Mouse (Mus musculus): ENCODE measurements around the gene Scg3. TPM values are rescaled to one million over a fixed set of nuclear protein-coding genes. Genes with fewer than 3 reads are reported as not detected.

The Scg3 gene
- polyA plus RNA-seq, 1 experiment = 1.2 TPM

DNA sequence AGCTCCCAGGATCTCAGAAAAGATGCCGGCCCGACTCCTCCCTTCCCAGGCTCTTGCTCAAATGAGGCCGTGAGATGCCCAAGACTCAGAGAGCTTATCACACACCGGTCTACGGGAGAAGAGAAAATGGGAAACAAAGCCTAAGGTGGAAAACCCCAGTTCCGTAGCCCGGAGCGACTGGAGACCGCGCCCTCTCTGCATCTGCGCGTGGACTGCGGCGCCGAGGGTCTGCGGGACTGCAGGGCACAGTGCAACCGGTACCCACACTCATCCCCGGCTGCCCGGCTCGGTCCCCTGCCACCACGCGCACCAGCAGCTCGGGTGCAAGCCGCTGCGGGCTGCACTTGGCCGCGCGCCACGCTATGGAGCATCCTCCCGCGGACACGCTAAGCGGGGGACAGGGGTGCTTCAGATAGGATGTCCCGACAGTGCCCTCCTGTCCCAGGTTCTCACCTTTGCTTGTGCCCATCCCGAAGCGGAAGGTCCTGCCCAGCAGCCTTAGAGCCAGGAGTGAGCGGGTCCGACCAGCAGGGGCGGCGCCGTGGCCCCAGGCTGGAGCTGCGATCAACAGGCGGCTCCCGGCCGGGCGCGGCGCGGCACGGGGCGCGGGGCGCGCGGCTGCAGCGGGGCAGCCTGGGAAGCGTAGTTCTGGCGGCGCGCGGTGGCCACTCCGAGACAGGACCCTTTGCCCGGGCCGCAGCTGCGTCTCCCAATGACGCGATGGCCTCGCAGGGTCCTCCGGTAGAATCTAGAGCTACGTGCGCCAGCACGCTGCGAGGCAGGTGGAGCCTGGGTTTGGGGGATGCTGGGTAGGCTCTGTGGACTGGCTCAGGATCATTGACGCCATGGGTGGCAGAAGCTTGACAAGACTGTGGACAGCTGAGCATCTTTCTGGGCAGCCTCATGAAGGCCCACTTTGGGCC is 73.0 kb downstream of the Scg3 start, which contains the start of gene Tmod2:
Gene Tmod2, minus strand, starts transcription at position 755 of the 923 bp plus-strand sequence.
- peak within 1 kb of the TSS; percentile 66 for H3K4me3 ChIP-seq (ENCODE audit: insufficient read depth, low read depth, low read length)
- TF ChIP-seq CTCF (conservative IDR thresholded peaks at IDR 0.05; ENCODE audit: insufficient read depth, insufficient read length, low read depth, low read length) (no peak), POLR2A (IDR thresholded peaks at IDR 0.05; ENCODE audit: low read depth, low read length) (no peak)
- WGBS = 1% methylated on average over 74 of the region's 74 CpGs

GRCm38 (mm10) chr9:75609965-75610364 is 73.9 kb downstream of the Scg3 start:
- Histone ChIP-seq H3K4me3 (ENCODE audit: insufficient read depth, low read depth, low read length) (no peak overlapping the region), H3K27me3 (replicated peaks; ENCODE audit: control insufficient read depth, insufficient read depth, low read length) (no peaks in the 10 kb centered on the region), H3K4me1 (ENCODE audit: control insufficient read depth, insufficient read depth, low read length) (no peaks in the 10 kb centered on the region), H3K27ac (ENCODE audit: insufficient read depth, low read depth, low read length) (no peak overlapping the region), H3K36me3 (ENCODE audit: control insufficient read depth, insufficient read depth, low read length) (no peaks in the 10 kb centered on the region)
- 32% methylated on average over 16 of the region's 16 CpGs for WGBS
- no peak for DNase-seq
- TF ChIP-seq CTCF (conservative IDR thresholded peaks at IDR 0.05; ENCODE audit: insufficient read depth, insufficient read length, low read depth, low read length) (no peak), POLR2A (IDR thresholded peaks at IDR 0.05; ENCODE audit: low read depth, low read length) (no peak)

More for the DNA sequence above, 73.0 kb downstream of the Scg3 start, which contains the start of gene Tmod2:
- Histone ChIP-seq H3K4me1 (ENCODE audit: control insufficient read depth, insufficient read depth, low read length) (no peaks in the 10 kb centered on the region), H3K36me3 (ENCODE audit: control insufficient read depth, insufficient read depth, low read length) (no peaks in the 10 kb centered on the region), H3K27ac (ENCODE audit: insufficient read depth, low read depth, low read length) (no peak within 1 kb of the TSS), H3K27me3 (replicated peaks; ENCODE audit: control insufficient read depth, insufficient read depth, low read length) (no peaks in the 10 kb centered on the region)
- DNase-seq = no peak

DNA sequence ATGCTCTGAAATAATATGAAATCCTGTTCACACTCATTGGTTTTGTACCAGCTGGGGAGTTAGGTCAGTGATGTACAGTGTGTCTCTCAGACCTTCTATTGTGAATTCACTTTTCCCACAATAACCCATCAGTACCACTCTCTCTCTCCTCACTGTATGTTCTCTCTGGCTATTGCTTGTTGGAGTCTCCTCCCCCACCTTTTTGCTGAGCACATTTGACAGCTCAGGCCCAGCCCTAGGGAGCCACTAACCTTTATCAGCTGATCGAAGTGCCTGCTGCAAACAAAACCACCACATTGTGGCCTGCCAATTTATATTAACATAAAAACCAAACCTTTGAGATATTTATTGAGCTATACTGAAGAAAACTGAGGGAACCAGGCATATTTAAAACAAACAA is 74.4 kb downstream of the Scg3 start:
- DNase-seq = no peak
- WGBS = 81% methylated on average over 1 of the region's 1 CpGs
- H3K4me1 ChIP-seq (ENCODE audit: control insufficient read depth, insufficient read depth, low read length) = no peaks in the 10 kb centered on the region
- TF ChIP-seq CTCF (conservative IDR thresholded peaks at IDR 0.05; ENCODE audit: insufficient read depth, insufficient read length, low read depth, low read length) = no peak
- H3K27ac ChIP-seq (ENCODE audit: insufficient read depth, low read depth, low read length) = no peak overlapping the region
- H3K27me3 ChIP-seq (replicated peaks; ENCODE audit: control insufficient read depth, insufficient read depth, low read length) = no peaks in the 10 kb centered on the region
- no peak overlapping the region for H3K4me3 ChIP-seq (ENCODE audit: insufficient read depth, low read depth, low read length)
- H3K36me3 ChIP-seq (ENCODE audit: control insufficient read depth, insufficient read depth, low read length) = no peaks in the 10 kb centered on the region

DNA sequence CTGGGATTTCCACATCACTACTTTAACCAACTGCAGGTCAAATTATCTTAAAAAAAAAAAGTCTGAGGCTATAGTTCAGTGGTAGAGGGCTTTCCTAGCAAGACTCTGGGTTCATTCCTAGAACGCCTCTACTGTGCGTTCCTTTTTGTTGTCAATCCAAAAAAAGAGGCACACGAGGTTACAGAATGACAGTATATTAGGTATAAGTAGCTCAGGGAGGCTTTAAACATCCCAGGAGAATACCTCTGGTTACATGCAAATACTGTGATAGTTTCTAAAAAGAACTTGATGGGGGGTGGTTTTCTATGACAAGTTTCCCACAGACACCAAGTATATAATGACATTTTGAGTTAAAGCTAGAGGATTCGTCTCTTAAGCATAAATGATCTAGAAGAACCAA is 76.4 kb downstream of the Scg3 start:
- TF ChIP-seq POLR2A (IDR thresholded peaks at IDR 0.05; ENCODE audit: low read depth, low read length) (no peak), CTCF (conservative IDR thresholded peaks at IDR 0.05; ENCODE audit: insufficient read depth, insufficient read length, low read depth, low read length) (no peak)
- H3K27ac ChIP-seq (ENCODE audit: insufficient read depth, low read depth, low read length) = no peak overlapping the region
- no peaks in the 10 kb centered on the region for H3K36me3 ChIP-seq (ENCODE audit: control insufficient read depth, insufficient read depth, low read length)
- no peaks in the 10 kb centered on the region for H3K4me1 ChIP-seq (ENCODE audit: control insufficient read depth, insufficient read depth, low read length)
- DNase-seq = no peak
- 91% methylated on average over 4 of the region's 4 CpGs for WGBS
- no peak overlapping the region for H3K4me3 ChIP-seq (ENCODE audit: insufficient read depth, low read depth, low read length)
- H3K27me3 ChIP-seq (replicated peaks; ENCODE audit: control insufficient read depth, insufficient read depth, low read length) = no peaks in the 10 kb centered on the region

DNA sequence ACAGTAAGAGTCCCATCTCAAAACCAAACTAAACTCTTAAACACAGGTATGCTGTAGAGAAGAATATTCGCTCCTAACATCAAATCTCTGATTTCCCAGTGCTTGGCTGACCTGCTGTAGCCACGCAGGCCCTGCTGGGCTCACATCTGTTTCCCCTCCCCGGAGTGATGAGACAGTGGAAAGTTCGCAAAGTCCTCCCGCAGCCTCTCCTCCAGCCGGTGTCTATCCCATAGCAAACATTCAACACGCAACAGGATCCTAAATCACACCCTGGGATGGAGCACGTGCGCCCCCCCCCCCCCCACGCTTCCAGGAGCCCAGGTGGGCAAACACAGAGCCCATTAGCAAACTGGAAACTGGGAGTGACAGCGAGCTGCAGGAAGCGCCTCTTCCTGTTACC is 82.3 kb downstream of the Scg3 start:
- no peak overlapping the region for H3K27ac ChIP-seq (ENCODE audit: insufficient read depth, low read depth, low read length)
- DNase-seq = no peak
- TF ChIP-seq CTCF (conservative IDR thresholded peaks at IDR 0.05; ENCODE audit: insufficient read depth, insufficient read length, low read depth, low read length) = no peak
- TF ChIP-seq POLR2A (IDR thresholded peaks at IDR 0.05; ENCODE audit: low read depth, low read length) = no peak
- H3K4me3 ChIP-seq (ENCODE audit: insufficient read depth, low read depth, low read length) = no peak overlapping the region
- H3K27me3 ChIP-seq (replicated peaks; ENCODE audit: control insufficient read depth, insufficient read depth, low read length) = no peaks in the 10 kb centered on the region
- H3K4me1 ChIP-seq (ENCODE audit: control insufficient read depth, insufficient read depth, low read length) = no peaks in the 10 kb centered on the region
- no peaks in the 10 kb centered on the region for H3K36me3 ChIP-seq (ENCODE audit: control insufficient read depth, insufficient read depth, low read length)
- WGBS = 22% methylated on average over 12 of the region's 12 CpGs

DNA sequence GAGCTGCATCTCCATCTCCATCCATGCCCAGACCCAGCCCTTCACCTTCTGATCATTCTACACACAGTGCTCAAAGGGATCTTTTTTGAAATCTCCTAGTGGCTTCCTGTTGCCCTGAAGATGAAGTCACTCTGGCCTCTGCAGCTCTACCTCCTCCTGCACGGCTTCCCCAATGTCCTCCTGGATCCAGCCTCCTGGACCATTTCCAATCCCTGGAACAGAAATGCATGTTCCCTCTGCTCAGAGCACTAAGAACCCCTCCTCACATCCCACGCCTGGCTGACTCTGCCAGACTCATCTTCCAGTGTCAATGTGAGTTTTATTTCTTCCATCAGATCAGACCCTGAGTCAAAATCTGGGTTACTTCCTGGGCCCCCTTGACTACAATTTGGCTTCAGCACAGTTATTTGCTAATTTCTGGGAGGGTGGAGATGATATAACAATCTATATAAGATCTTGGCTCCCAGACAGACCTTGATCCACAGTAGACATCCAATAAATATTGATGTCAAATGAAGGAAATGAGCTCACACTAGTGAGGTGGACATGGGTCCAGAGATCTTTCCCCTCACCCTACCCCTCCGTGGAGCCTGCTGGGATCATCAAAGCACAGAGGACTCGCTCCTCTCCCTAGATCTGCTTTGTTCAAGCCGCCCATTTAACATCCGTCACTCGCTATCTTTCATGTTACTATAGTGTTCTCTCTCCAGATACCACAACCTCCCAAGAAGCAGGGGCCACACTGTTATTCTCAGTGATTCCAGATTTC is 83.5 kb downstream of the Scg3 start:
- TF ChIP-seq CTCF (conservative IDR thresholded peaks at IDR 0.05; ENCODE audit: insufficient read depth, insufficient read length, low read depth, low read length) = no peak
- TF ChIP-seq POLR2A (IDR thresholded peaks at IDR 0.05; ENCODE audit: low read depth, low read length) = no peak
- WGBS = 71% methylated on average over 7 of the region's 7 CpGs
- no peak for DNase-seq
- Histone ChIP-seq H3K36me3 (ENCODE audit: control insufficient read depth, insufficient read depth, low read length) (no peaks in the 10 kb centered on the region), H3K27me3 (replicated peaks; ENCODE audit: control insufficient read depth, insufficient read depth, low read length) (no peaks in the 10 kb centered on the region), H3K4me3 (ENCODE audit: insufficient read depth, low read depth, low read length) (no peak overlapping the region), H3K4me1 (ENCODE audit: control insufficient read depth, insufficient read depth, low read length) (no peaks in the 10 kb centered on the region), H3K27ac (ENCODE audit: insufficient read depth, low read depth, low read length) (no peak overlapping the region)
